Mouse (Mus musculus): ENCODE data around the gene Cacna1d. TPM values are rescaled to one million over a fixed set of nuclear protein-coding genes. Genes with fewer than 3 reads are reported as not detected.

Cacna1d gene
- total and polyA plus RNA-seq, 3 experiments = not detected

DNA sequence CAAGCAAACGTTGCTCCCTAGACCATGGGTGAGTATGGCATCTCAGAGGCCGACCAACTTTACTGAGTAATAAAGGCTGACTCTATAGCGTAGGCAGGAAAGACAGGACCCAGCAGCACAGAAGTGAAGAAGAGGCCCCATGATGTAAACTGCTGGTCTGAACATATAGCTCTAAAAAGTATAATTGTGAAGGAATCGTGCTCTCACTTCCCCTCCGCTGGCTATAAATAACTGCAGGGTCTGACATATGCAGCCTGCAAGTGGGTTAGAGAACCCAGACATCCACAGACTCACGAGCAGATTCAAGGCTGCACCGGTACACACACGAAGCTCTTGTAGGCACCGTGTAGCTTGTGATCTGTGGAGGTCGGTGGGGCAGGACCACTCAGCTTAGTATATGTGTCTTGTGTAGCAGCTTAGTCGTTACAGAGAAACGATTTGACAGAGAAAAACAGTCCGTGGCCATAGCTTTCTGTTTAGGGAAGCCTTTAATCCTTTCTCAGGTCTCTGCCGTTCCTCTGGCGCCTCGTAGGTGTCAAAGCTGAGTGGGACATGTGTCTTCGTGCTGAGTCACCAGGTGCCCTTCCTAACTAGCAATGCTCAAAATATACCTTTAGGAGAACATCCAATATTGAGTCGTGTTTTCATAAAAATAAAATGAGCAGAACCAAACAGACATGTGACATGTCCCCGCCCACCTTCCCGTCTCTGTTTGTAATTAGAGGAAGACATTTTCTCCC, 366.1 kb downstream of the Cacna1d start:
- Histone ChIP-seq H3K27ac (ENCODE audit: control insufficient read depth, low read depth, low read length) (no peak overlapping the region), H3K9me3 (replicated peaks; ENCODE audit: insufficient read depth, low read length) (no peaks in the 10 kb centered on the region), H3K9ac (ENCODE audit: control insufficient read depth, low read depth, low read length, poor library complexity, severe bottlenecking) (no peak overlapping the region), H3K4me3 (ENCODE audit: control insufficient read depth in 1 of 2, insufficient read depth in 1 of 2, low read depth in 2 of 2, low read length in 2 of 2) (no peak overlapping the region), H3K4me1 (ENCODE audit: control insufficient read depth in 1 of 2, insufficient read depth in 2 of 2, low read length in 2 of 2) (no peaks in the 10 kb centered on the region), H3K79me2 (ENCODE audit: control insufficient read depth, insufficient read depth, low read length, poor library complexity) (no peaks in the 10 kb centered on the region), H3K36me3 (ENCODE audit: control insufficient read depth in 1 of 2, insufficient read depth in 2 of 2, low read length in 2 of 2) (no peaks in the 10 kb centered on the region), H3K27me3 (ENCODE audit: control insufficient read depth in 1 of 2, insufficient read depth in 2 of 2, low read length in 2 of 2) (peaks cover 0 to under 1% of the 10 kb centered on the region in 2 experiments; a peak in 1 of 4 replicates)
- TF ChIP-seq RCOR1 (IDR thresholded peaks at IDR 0.05; ENCODE audit: low read depth, low read length) (no peak), HCFC1 (IDR thresholded peaks at IDR 0.05; ENCODE audit: low read depth, low read length) (no peak), NRF1 (IDR thresholded peaks at IDR 0.05; ENCODE audit: insufficient read depth, low read depth, low read length, poor library complexity, severe bottlenecking) (no peak)
- no peak for DNase-seq (ENCODE audit: low read depth, low spot score)

DNA sequence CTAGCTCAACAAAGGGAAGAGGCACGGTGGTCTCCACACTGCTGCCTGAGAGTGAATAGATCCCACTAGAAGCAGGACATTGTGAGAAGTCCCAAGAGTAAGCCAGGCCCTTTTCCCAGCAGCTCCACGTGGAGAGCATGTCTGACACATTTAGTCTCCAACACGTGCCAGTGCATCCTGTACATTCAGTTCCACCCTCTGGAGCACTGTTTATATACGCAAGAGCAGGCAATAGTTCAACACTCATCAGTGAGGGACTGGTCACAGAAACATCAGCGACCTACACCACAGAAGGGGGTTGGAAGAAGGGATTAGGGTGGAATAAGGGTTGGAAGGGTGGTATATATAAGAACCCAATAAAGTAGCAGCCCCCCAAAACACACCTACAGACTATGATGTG, 371.2 kb downstream of the Cacna1d start:
- Histone ChIP-seq H3K4me3 (ENCODE audit: control insufficient read depth in 1 of 2, insufficient read depth in 1 of 2, low read depth in 2 of 2, low read length in 2 of 2) (no peak overlapping the region), H3K9me3 (replicated peaks; ENCODE audit: insufficient read depth, low read length) (no peaks in the 10 kb centered on the region), H3K27ac (ENCODE audit: control insufficient read depth, low read depth, low read length) (no peak overlapping the region), H3K9ac (ENCODE audit: control insufficient read depth, low read depth, low read length, poor library complexity, severe bottlenecking) (no peak overlapping the region), H3K79me2 (ENCODE audit: control insufficient read depth, insufficient read depth, low read length, poor library complexity) (no peaks in the 10 kb centered on the region), H3K4me1 (ENCODE audit: control insufficient read depth in 1 of 2, insufficient read depth in 2 of 2, low read length in 2 of 2) (no peaks in the 10 kb centered on the region), H3K36me3 (ENCODE audit: control insufficient read depth in 1 of 2, insufficient read depth in 2 of 2, low read length in 2 of 2) (no peaks in the 10 kb centered on the region), H3K27me3 (ENCODE audit: control insufficient read depth in 1 of 2, insufficient read depth in 2 of 2, low read length in 2 of 2) (peaks cover 0 to 3% of the 10 kb centered on the region in 2 experiments; a peak in 2 of 4 replicates)
- no peak for DNase-seq (ENCODE audit: low read depth, low spot score)
- TF ChIP-seq SIN3A (IDR thresholded peaks at IDR 0.05; ENCODE audit: low read length) = no peak

GRCm38 (mm10) chr14:30113392-30114108, 377.7 kb downstream of the Cacna1d start:
- no peak for DNase-seq (ENCODE audit: low read depth, low spot score)
- H3K36me3 ChIP-seq (ENCODE audit: control insufficient read depth in 1 of 2, insufficient read depth in 2 of 2, low read length in 2 of 2) = no peaks in the 10 kb centered on the region

More at GRCm38 (mm10) chr14:30113392-30114108, 377.7 kb downstream of the Cacna1d start:
- H3K27ac ChIP-seq (ENCODE audit: control insufficient read depth, low read depth, low read length) = no peak overlapping the region
- no peaks in the 10 kb centered on the region for H3K4me1 ChIP-seq (ENCODE audit: control insufficient read depth in 1 of 2, insufficient read depth in 2 of 2, low read length in 2 of 2)
- no peak overlapping the region for H3K9ac ChIP-seq (ENCODE audit: control insufficient read depth, low read depth, low read length, poor library complexity, severe bottlenecking)
- H3K9me3 ChIP-seq (replicated peaks; ENCODE audit: insufficient read depth, low read length) = no peaks in the 10 kb centered on the region
- TF ChIP-seq MEF2A (IDR thresholded peaks at IDR 0.05; ENCODE audit: extremely low read depth, insufficient replicate concordance, low read depth, low read length, poor library complexity, severe bottlenecking) (no peak), ETS1 (IDR thresholded peaks at IDR 0.05; ENCODE audit: low read depth, low read length) (no peak), KAT2A (conservative IDR thresholded peaks at IDR 0.05; ENCODE audit: low read depth, low read length) (no peak), POLR2AphosphoS5 (IDR thresholded peaks at IDR 0.05; ENCODE audit: borderline replicate concordance, low read depth, low read length) (no peak), ELF1 (IDR thresholded peaks at IDR 0.05; ENCODE audit: low read depth, low read length) (no peak), BHLHE40 (IDR thresholded peaks at IDR 0.05; ENCODE audit: borderline replicate concordance, low read depth, low read length) (no peak), ZNF384 (IDR thresholded peaks at IDR 0.05; ENCODE audit: low read depth, low read length) (no peak), MAFK (IDR thresholded peaks at IDR 0.05; ENCODE audit: borderline replicate concordance, low read depth, low read length) (no peak), EP300 (IDR thresholded peaks at IDR 0.05; ENCODE audit: low read depth in 1 of 2, low read length in 2 of 2) (no peak), SMC3 (IDR thresholded peaks at IDR 0.05; ENCODE audit: low read depth, low read length) (no peak), UBTF (IDR thresholded peaks at IDR 0.05; ENCODE audit: borderline replicate concordance, insufficient read depth, low read depth, low read length) (no peak), TCF12 (IDR thresholded peaks at IDR 0.05; ENCODE audit: low read depth, low read length) (no peak), HCFC1 (IDR thresholded peaks at IDR 0.05; ENCODE audit: low read depth, low read length) (no peak), JUND (IDR thresholded peaks at IDR 0.05; ENCODE audit: low read depth, low read length) (no peak), USF2 (IDR thresholded peaks at IDR 0.05; ENCODE audit: borderline replicate concordance in 1 of 2, insufficient read depth in 1 of 2, low read depth in 1 of 2, low read length in 2 of 2) (no peak)
- H3K27me3 ChIP-seq (ENCODE audit: control insufficient read depth in 1 of 2, insufficient read depth in 2 of 2, low read length in 2 of 2) = peaks cover 0 to 1% of the 10 kb centered on the region in 2 experiments; a peak in 1 of 4 replicates
- H3K4me3 ChIP-seq (ENCODE audit: control insufficient read depth in 1 of 2, insufficient read depth in 1 of 2, low read depth in 2 of 2, low read length in 2 of 2) = no peak overlapping the region
- H3K79me2 ChIP-seq (ENCODE audit: control insufficient read depth, insufficient read depth, low read length, poor library complexity) = no peaks in the 10 kb centered on the region

All from MEL (cell line).